ENCODE assay signal across 8 mouse cellular contexts in the genomic region with DNA sequence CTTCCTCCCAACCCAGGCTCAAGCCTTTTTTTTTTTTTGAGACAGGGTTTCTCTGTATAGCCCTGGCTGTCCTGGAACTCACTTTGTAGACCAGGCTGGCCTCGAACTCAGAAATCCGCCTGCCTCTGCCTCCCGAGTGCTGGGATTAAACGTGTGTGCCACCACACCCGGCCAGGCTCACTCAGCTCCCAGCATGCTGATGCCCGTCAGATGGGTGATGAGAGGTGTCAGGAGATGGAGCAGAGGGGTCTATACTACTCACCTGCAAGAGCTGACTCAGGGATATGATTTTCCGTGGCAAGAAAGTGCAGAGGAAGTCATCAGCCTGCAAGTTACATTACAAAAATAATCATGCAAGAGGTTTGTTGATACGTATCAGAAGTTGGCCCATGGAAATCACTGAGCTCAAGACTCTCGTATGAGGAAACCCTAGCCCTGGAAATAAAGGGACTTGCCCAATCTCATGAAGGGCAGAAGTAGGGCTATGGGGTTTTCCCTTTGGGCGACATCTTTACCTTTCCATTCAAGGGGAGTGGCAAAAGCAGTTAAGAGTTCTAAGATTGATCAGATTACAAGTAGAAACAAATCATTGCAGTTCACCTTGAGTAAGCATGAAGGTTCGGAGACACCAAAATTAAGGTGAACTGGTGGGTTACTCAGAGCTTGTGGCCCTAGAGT. TPM values are rescaled to one million over a fixed set of nuclear protein-coding genes. Genes with fewer than 3 reads are reported as not detected.
DNase-seq lines count a peak whose midpoint lies in the region; ATAC-seq lines count a peak whose summit lies in the region.

No protein-coding gene starts in this region.

- H3K4me1 ChIP-seq in forebrain, embryonic 12.5 days = peaks cover 34% of the 10 kb centered on the region
- peaks cover 74% of the 10 kb centered on the region for H3K4me1 ChIP-seq in liver, embryonic 12.5 days

- WGBS in forebrain, embryonic 12.5 days = 87% methylated on average over 11 of the region's 11 CpGs
- WGBS in liver, embryonic 12.5 days (ENCODE audit: insufficient replicate concordance) = 71% methylated on average over 11 of the region's 11 CpGs

- peak overlapping the region; percentile 83 for H3K9ac ChIP-seq in forebrain, embryonic 12.5 days
- peak overlapping the region; percentile 92 for H3K9ac ChIP-seq in liver, embryonic 12.5 days

- H3K27ac ChIP-seq in forebrain, embryonic 12.5 days = 0 out of 2 replicates have a peak overlapping the region, but pooled peaks have one; percentile 95
- H3K27ac ChIP-seq in liver, embryonic 12.5 days = peak overlapping the region; percentile 94

- peak overlapping the region; percentile 97 for H3K4me2 ChIP-seq in forebrain, embryonic 12.5 days
- peak overlapping the region; percentile 93 for H3K4me2 ChIP-seq in liver, embryonic 12.5 days

- no peak for ATAC-seq in forebrain, embryonic 12.5 days (ENCODE audit: low FRiP score)
- no peak for ATAC-seq in liver, embryonic 12.5 days
- ATAC-seq in megakaryocyte progenitor cell, adult 5-6 weeks (replicated peaks; ENCODE audit: poor library complexity) = no peak

- H3K9me3 ChIP-seq in forebrain, embryonic 12.5 days = no peaks in the 10 kb centered on the region
- no peaks in the 10 kb centered on the region for H3K9me3 ChIP-seq in liver, embryonic 12.5 days (replicated peaks)

- no peaks in the 10 kb centered on the region; the same call in 1 of the 2 replicates for H3K27me3 ChIP-seq in forebrain, embryonic 12.5 days
- H3K27me3 ChIP-seq in liver, embryonic 12.5 days (replicated peaks) = no peaks in the 10 kb centered on the region

- peaks cover 13% of the 10 kb centered on the region for H3K36me3 ChIP-seq in forebrain, embryonic 12.5 days (replicated peaks)
- H3K36me3 ChIP-seq in liver, embryonic 12.5 days = peaks cover 42% of the 10 kb centered on the region

- peak overlapping the region; percentile 83 for H3K4me3 ChIP-seq in forebrain, embryonic 12.5 days (replicated peaks)
- peak overlapping the region; percentile 82 for H3K4me3 ChIP-seq in liver, embryonic 12.5 days

- peak; percentile 34 for DNase-seq in cerebellum, adult 11-12 months
- no peak for DNase-seq in cerebellum, postnatal 14 days
- peak; percentile 57 for DNase-seq in 416B (ENCODE audit: low read depth)
- DNase-seq in ovary, adult 18-20 months (ENCODE audit: low spot score) = no peak
- DNase-seq in gastrocnemius, postnatal 10 days = no peak

RNA-seq across cellular contexts. Expression of a gene that starts 1.0 kb away (rescaled TPM):
- polyA plus RNA-seq in forebrain, embryonic 12.5 days (2016; fragmentation: Nextera tagmentation; extraction: Ambion mirVana) = 199 and 201 TPM in 2 replicates
- 221 and 222 TPM in 2 replicates for polyA plus RNA-seq in liver, embryonic 12.5 days (2016; fragmentation: Nextera tagmentation; extraction: Ambion mirVana)
- 374 and 388 TPM in 2 replicates for total RNA-seq in megakaryocyte progenitor cell, adult 5-6 weeks (2015)
- total RNA-seq in megakaryocyte progenitor cell, adult 5-6 weeks (2017) = 269 and 370 TPM in 2 replicates
- 10 to 100 TPM; 74.4 to 85.8 TPM for total RNA-seq in gastrocnemius, postnatal 10 days (2021)

RNA-seq across cellular contexts. Expression of a gene that starts 1.6 kb away (rescaled TPM):
- 18.2 and 20.8 TPM in 2 replicates for polyA plus RNA-seq in forebrain, embryonic 12.5 days (2016; fragmentation: Nextera tagmentation; extraction: Ambion mirVana)
- 14.2 and 15.7 TPM in 2 replicates for polyA plus RNA-seq in liver, embryonic 12.5 days (2016; fragmentation: Nextera tagmentation; extraction: Ambion mirVana)
- total RNA-seq in megakaryocyte progenitor cell, adult 5-6 weeks (2015) = 23.5 and 34.4 TPM in 2 replicates
- 10.5 and 11.3 TPM in 2 replicates for total RNA-seq in megakaryocyte progenitor cell, adult 5-6 weeks (2017)
- 10 to 100 TPM; 15.9 to 16.4 TPM for total RNA-seq in gastrocnemius, postnatal 10 days (2021)

RNA-seq across cellular contexts. Expression of a gene that starts 4.8 kb away (rescaled TPM):
- polyA plus RNA-seq in forebrain, embryonic 12.5 days (2016; fragmentation: Nextera tagmentation; extraction: Ambion mirVana) = 3.7 and 6.0 TPM in 2 replicates
- polyA plus RNA-seq in liver, embryonic 12.5 days (2016; fragmentation: Nextera tagmentation; extraction: Ambion mirVana) = 28.7 and 32.9 TPM in 2 replicates
- total RNA-seq in megakaryocyte progenitor cell, adult 5-6 weeks (2015) = 5.1 and 5.5 TPM in 2 replicates
- total RNA-seq in megakaryocyte progenitor cell, adult 5-6 weeks (2017) = 6.9 and 9.7 TPM in 2 replicates
- total RNA-seq in gastrocnemius, postnatal 10 days (2021) = 10 to 100 TPM; 45.2 to 49.9 TPM

RNA-seq across cellular contexts. Expression of a gene that starts 12.0 kb away (rescaled TPM):
- polyA plus RNA-seq in forebrain, embryonic 12.5 days (2016; fragmentation: Nextera tagmentation; extraction: Ambion mirVana) = 117 and 119 TPM in 2 replicates
- 108 and 111 TPM in 2 replicates for polyA plus RNA-seq in liver, embryonic 12.5 days (2016; fragmentation: Nextera tagmentation; extraction: Ambion mirVana)
- 899 and 931 TPM in 2 replicates for total RNA-seq in megakaryocyte progenitor cell, adult 5-6 weeks (2015)
- 334 and 421 TPM in 2 replicates for total RNA-seq in megakaryocyte progenitor cell, adult 5-6 weeks (2017)
- 10 to 100 TPM; 56.3 to 58.7 TPM for total RNA-seq in gastrocnemius, postnatal 10 days (2021)

RNA-seq across cellular contexts. Expression of a gene that starts 13.5 kb away (rescaled TPM):
- polyA plus RNA-seq in forebrain, embryonic 12.5 days (2016; fragmentation: Nextera tagmentation; extraction: Ambion mirVana) = 9.8 and 10.3 TPM in 2 replicates
- polyA plus RNA-seq in liver, embryonic 12.5 days (2016; fragmentation: Nextera tagmentation; extraction: Ambion mirVana) = 14.4 and 15.3 TPM in 2 replicates
- total RNA-seq in megakaryocyte progenitor cell, adult 5-6 weeks (2015) = 20.6 and 24.8 TPM in 2 replicates
- total RNA-seq in megakaryocyte progenitor cell, adult 5-6 weeks (2017) = 28.2 and 31.3 TPM in 2 replicates
- 1 to 10 TPM; 5.0 to 5.7 TPM for total RNA-seq in gastrocnemius, postnatal 10 days (2021)

Comparison
In these comparisons a context has a peak if more than half of its experiments do, and no peak if none do; other contexts are left out.
1. DNase-seq: peak in cerebellum, adult 11-12 months (single experiment) and 416B (single experiment); none in cerebellum, postnatal 14 days (0 of 2), ovary, adult 18-20 months (single experiment) and gastrocnemius, postnatal 10 days (single experiment).
2. RNA of a gene that starts 4.8 kb away (total RNA-seq): 45.2 to 49.9 TPM in gastrocnemius, postnatal 10 days; 5.1 to 9.7 TPM in megakaryocyte progenitor cell, adult 5-6 weeks; every median in the first group is over 4 times any median in the second.